Mouse (Mus musculus): ENCODE results near the gene Ank3. TPM values are rescaled to one million over a fixed set of nuclear protein-coding genes. Genes with fewer than 3 reads are reported as not detected.
A peak's percentile ranks its signal among the peaks of the same experiment; 100 is the strongest.

The Ank3 gene
- polyA plus RNA-seq, 1 experiment, result 9.3 TPM

- WGBS, result 90% methylated on average over 13 of the region's 13 CpGs
- peaks cover 13% of the 10 kb centered on the region for H3K36me3 ChIP-seq (ENCODE audit: control insufficient read depth, insufficient read depth, low read length)
- no peak overlapping the region for H3K4me3 ChIP-seq (ENCODE audit: low read depth, low read length)
- H3K4me1 ChIP-seq (ENCODE audit: control insufficient read depth, insufficient read depth, insufficient read length, low read length), result no peaks in the 10 kb centered on the region
- no peak overlapping the region for H3K27ac ChIP-seq (ENCODE audit: insufficient read depth, low read depth, low read length)
- H3K27me3 ChIP-seq (ENCODE audit: control insufficient read depth, insufficient read depth, low read length), result no peaks in the 10 kb centered on the region
- TF ChIP-seq POLR2A (IDR thresholded peaks at IDR 0.05; ENCODE audit: low read depth, low read length) (no peak), CTCF (IDR thresholded peaks at IDR 0.05; ENCODE audit: extremely low read depth, insufficient read length, insufficient replicate concordance, low read depth, low read length) (no peak)
These were observed 615.4 kb downstream of the Ank3 start for GRCm38 (mm10) chr10:70013931-70014330.

- H3K4me1 ChIP-seq (ENCODE audit: control insufficient read depth, insufficient read depth, insufficient read length, low read length), result no peaks in the 10 kb centered on the region
- 95% methylated on average over 9 of the region's 9 CpGs for WGBS
- H3K27ac ChIP-seq (ENCODE audit: insufficient read depth, low read depth, low read length), result no peak overlapping the region
- TF ChIP-seq CTCF (IDR thresholded peaks at IDR 0.05; ENCODE audit: extremely low read depth, insufficient read length, insufficient replicate concordance, low read depth, low read length) (no peak), POLR2A (IDR thresholded peaks at IDR 0.05; ENCODE audit: low read depth, low read length) (no peak)
- no peaks in the 10 kb centered on the region for H3K27me3 ChIP-seq (ENCODE audit: control insufficient read depth, insufficient read depth, low read length)
- H3K36me3 ChIP-seq (ENCODE audit: control insufficient read depth, insufficient read depth, low read length), result peaks cover 13% of the 10 kb centered on the region
- no peak overlapping the region for H3K4me3 ChIP-seq (ENCODE audit: low read depth, low read length)
These were observed 616.6 kb downstream of the Ank3 start for GRCm38 (mm10) chr10:70015201-70015600.

- TF ChIP-seq POLR2A (IDR thresholded peaks at IDR 0.05; ENCODE audit: low read depth, low read length) (no peak), CTCF (IDR thresholded peaks at IDR 0.05; ENCODE audit: extremely low read depth, insufficient read length, insufficient replicate concordance, low read depth, low read length) (no peak)
- no peaks in the 10 kb centered on the region for H3K4me1 ChIP-seq (ENCODE audit: control insufficient read depth, insufficient read depth, insufficient read length, low read length)
- no peaks in the 10 kb centered on the region for H3K27me3 ChIP-seq (ENCODE audit: control insufficient read depth, insufficient read depth, low read length)
- H3K27ac ChIP-seq (ENCODE audit: insufficient read depth, low read depth, low read length), result no peak overlapping the region
- WGBS, result 90% methylated on average over 2 of the region's 2 CpGs
- no peak overlapping the region for H3K4me3 ChIP-seq (ENCODE audit: low read depth, low read length)
- peaks cover 8% of the 10 kb centered on the region for H3K36me3 ChIP-seq (ENCODE audit: control insufficient read depth, insufficient read depth, low read length)
These were observed 620.1 kb downstream of the Ank3 start for GRCm38 (mm10) chr10:70018691-70019090.

- Histone ChIP-seq H3K4me3 (ENCODE audit: low read depth, low read length) (no peak overlapping the region), H3K36me3 (ENCODE audit: control insufficient read depth, insufficient read depth, low read length) (peaks cover under 1% of the 10 kb centered on the region), H3K27me3 (ENCODE audit: control insufficient read depth, insufficient read depth, low read length) (no peaks in the 10 kb centered on the region), H3K27ac (ENCODE audit: insufficient read depth, low read depth, low read length) (no peak overlapping the region), H3K4me1 (ENCODE audit: control insufficient read depth, insufficient read depth, insufficient read length, low read length) (no peaks in the 10 kb centered on the region)
- no peak for TF ChIP-seq POLR2A (IDR thresholded peaks at IDR 0.05; ENCODE audit: low read depth, low read length)
- peak; percentile 73; the same call in 1 of the 2 replicates for TF ChIP-seq CTCF (IDR thresholded peaks at IDR 0.05; ENCODE audit: extremely low read depth, insufficient read length, insufficient replicate concordance, low read depth, low read length)
- WGBS, result 62% methylated on average over 10 of the region's 10 CpGs
These were observed 623.1 kb downstream of the Ank3 start for GRCm38 (mm10) chr10:70021667-70022066.

GRCm38 (mm10) chr10:70022596-70022995 is 624.0 kb downstream of the Ank3 start:
- no peaks in the 10 kb centered on the region for H3K27me3 ChIP-seq (ENCODE audit: control insufficient read depth, insufficient read depth, low read length)
- H3K27ac ChIP-seq (ENCODE audit: insufficient read depth, low read depth, low read length), result no peak overlapping the region
- H3K4me3 ChIP-seq (ENCODE audit: low read depth, low read length), result no peak overlapping the region
- 70% methylated on average over 5 of the region's 5 CpGs for WGBS
- H3K4me1 ChIP-seq (ENCODE audit: control insufficient read depth, insufficient read depth, insufficient read length, low read length), result no peaks in the 10 kb centered on the region
- no peaks in the 10 kb centered on the region for H3K36me3 ChIP-seq (ENCODE audit: control insufficient read depth, insufficient read depth, low read length)
- TF ChIP-seq CTCF (IDR thresholded peaks at IDR 0.05; ENCODE audit: extremely low read depth, insufficient read length, insufficient replicate concordance, low read depth, low read length) (no peak), POLR2A (IDR thresholded peaks at IDR 0.05; ENCODE audit: low read depth, low read length) (no peak)

- Histone ChIP-seq H3K36me3 (ENCODE audit: control insufficient read depth, insufficient read depth, low read length) (no peaks in the 10 kb centered on the region), H3K4me1 (ENCODE audit: control insufficient read depth, insufficient read depth, insufficient read length, low read length) (no peaks in the 10 kb centered on the region), H3K4me3 (ENCODE audit: low read depth, low read length) (no peak overlapping the region), H3K27me3 (ENCODE audit: control insufficient read depth, insufficient read depth, low read length) (no peaks in the 10 kb centered on the region), H3K27ac (ENCODE audit: insufficient read depth, low read depth, low read length) (no peak overlapping the region)
- WGBS, result 87% methylated on average over 11 of the region's 11 CpGs
- no peak for TF ChIP-seq CTCF (IDR thresholded peaks at IDR 0.05; ENCODE audit: extremely low read depth, insufficient read length, insufficient replicate concordance, low read depth, low read length)
- no peak for TF ChIP-seq POLR2A (IDR thresholded peaks at IDR 0.05; ENCODE audit: low read depth, low read length)
These were observed 625.3 kb downstream of the Ank3 start for GRCm38 (mm10) chr10:70023861-70024260.

GRCm38 (mm10) chr10:70031942-70032341 is 633.4 kb downstream of the Ank3 start:
- no peak overlapping the region for H3K27ac ChIP-seq (ENCODE audit: insufficient read depth, low read depth, low read length)
- 90% methylated on average over 8 of the region's 8 CpGs for WGBS
- H3K4me3 ChIP-seq (ENCODE audit: low read depth, low read length), result no peak overlapping the region
- TF ChIP-seq CTCF (IDR thresholded peaks at IDR 0.05; ENCODE audit: extremely low read depth, insufficient read length, insufficient replicate concordance, low read depth, low read length), result no peak
- no peak for TF ChIP-seq POLR2A (IDR thresholded peaks at IDR 0.05; ENCODE audit: low read depth, low read length)
- no peaks in the 10 kb centered on the region for H3K27me3 ChIP-seq (ENCODE audit: control insufficient read depth, insufficient read depth, low read length)
- no peaks in the 10 kb centered on the region for H3K36me3 ChIP-seq (ENCODE audit: control insufficient read depth, insufficient read depth, low read length)
- no peaks in the 10 kb centered on the region; the same call in 1 of the 2 replicates for H3K4me1 ChIP-seq (ENCODE audit: control insufficient read depth, insufficient read depth, insufficient read length, low read length)
